In genomic region chr4:86391176-86391575, GRCm38 (mm10) we compare ENCODE assay signal across 21 mouse cellular contexts.
DNase-seq lines count a peak whose midpoint lies in the region; ATAC-seq lines count a peak whose summit lies in the region.
"Had no signal": no experiment of that assay in that cellular context is flagged by ENCODE, and none has a peak within 500 bp of the region (broad histone marks: within the 10 kb centered on the region; RNA-seq: fewer than 3 reads in every experiment).

No protein-coding gene starts in this region.

- H3K36me3 ChIP-seq in heart, embryonic 11.5 days (ENCODE audit: control insufficient read depth, insufficient read depth, low read length) = no peaks in the 10 kb centered on the region
- no peaks in the 10 kb centered on the region for H3K36me3 ChIP-seq in heart, embryonic 14.5 days (ENCODE audit: control insufficient read depth, insufficient read depth, low read length)
- H3K36me3 ChIP-seq: embryonic facial prominence, embryonic 15.5 days; forebrain, embryonic 10.5 days; hindbrain, embryonic 15.5 days had no signal

- H3K4me2 ChIP-seq in heart, embryonic 11.5 days = no peak overlapping the region
- H3K4me2 ChIP-seq in heart, embryonic 14.5 days (ENCODE audit: low read length) = 0 out of 2 replicates have a peak overlapping the region, but pooled peaks have one; percentile 14
- H3K4me2 ChIP-seq: embryonic facial prominence, embryonic 15.5 days; hindbrain, embryonic 15.5 days had no signal

- peak overlapping the region; percentile 62 for H3K27ac ChIP-seq in heart, embryonic 11.5 days (ENCODE audit: low read depth, low read length)
- peak overlapping the region; percentile 87 to 97 for H3K27ac ChIP-seq in heart, embryonic 14.5 days (replicated peaks in 1 of 2; ENCODE audit: control insufficient read depth in 1 of 2, insufficient read depth in 1 of 2, low read depth in 2 of 2, low read length in 2 of 2)
- H3K27ac ChIP-seq: embryonic facial prominence, embryonic 15.5 days; forebrain, embryonic 10.5 days; gastrocnemius, adult 2 months; hindbrain, embryonic 15.5 days had no signal

- no peaks in the 10 kb centered on the region for H3K27me3 ChIP-seq in heart, embryonic 11.5 days (ENCODE audit: control insufficient read depth, insufficient read depth, low read length)
- H3K27me3 ChIP-seq in heart, embryonic 14.5 days (ENCODE audit: control insufficient read depth, insufficient read depth, low read length) = no peaks in the 10 kb centered on the region
- H3K27me3 ChIP-seq: embryonic facial prominence, embryonic 15.5 days; hindbrain, embryonic 15.5 days had no signal

- WGBS in heart, embryonic 11.5 days (ENCODE audit: insufficient replicate concordance) = 32% methylated on average over 3 of the region's 3 CpGs
- 14% methylated on average over 3 of the region's 3 CpGs for WGBS in heart, embryonic 14.5 days

- H3K9me3 ChIP-seq in heart, embryonic 11.5 days (replicated peaks; ENCODE audit: control insufficient read depth, low read length) = no peaks in the 10 kb centered on the region
- no peaks in the 10 kb centered on the region for H3K9me3 ChIP-seq in heart, embryonic 14.5 days (ENCODE audit: control insufficient read depth, low read length)
- H3K9me3 ChIP-seq: embryonic facial prominence, embryonic 15.5 days; forebrain, embryonic 10.5 days; hindbrain, embryonic 15.5 days had no signal

- ATAC-seq in heart, embryonic 11.5 days (replicated peaks; ENCODE audit: insufficient number of reproducible peaks, low FRiP score, low TSS enrichment) = peak; percentile 26; the same call in 1 of the 2 replicates
- ATAC-seq in heart, embryonic 14.5 days (ENCODE audit: insufficient number of reproducible peaks, insufficient read depth, low FRiP score, low read depth) = peak; percentile 86
- ATAC-seq: activated CD4-positive, CD25-positive, alpha-beta regulatory T cell, adult 4 months; forebrain, embryonic 14.5 days; intestine, postnatal 0 days had no signal

- H3K9ac ChIP-seq in heart, embryonic 11.5 days (ENCODE audit: low read depth, low read length) = no peak overlapping the region
- H3K9ac ChIP-seq in heart, embryonic 14.5 days (ENCODE audit: low read length) = no peak overlapping the region
- H3K9ac ChIP-seq: embryonic facial prominence, embryonic 15.5 days; hindbrain, embryonic 15.5 days had no signal

- peak; percentile 81 for DNase-seq in heart, adult 11 months
- no peak for DNase-seq in heart, postnatal 36 days
- peak; percentile 49 to 56 for DNase-seq in heart, postnatal 10 days
- DNase-seq in spleen, postnatal 10 days (ENCODE audit: low spot score in 2 of 2) = no peak
- DNase-seq in embryo, embryonic 11 days = no peak
- DNase-seq: adrenal gland, postnatal 14 days; cerebellum, adult 11-12 months; cerebellum, adult 9-10 months; cerebellum, postnatal 25 days; gastrocnemius, adult 2 months; gastrocnemius, postnatal 25 days; kidney, adult 8-10 months had no signal

- intact Hi-C loops in heart, postnatal 36 days (cut with DNase I) = loop anchor here (10.0 kb wide), 1 partner anchor 456 kb away; no protein-coding TSS in a partner anchor
- intact Hi-C loops in heart, postnatal 10 days (cut with DNase I) = loop anchor here (5.0 kb wide), 1 partner anchor 79 kb away; no protein-coding TSS in a partner anchor

- no peaks in the 10 kb centered on the region for H3K4me1 ChIP-seq in heart, embryonic 11.5 days (ENCODE audit: control insufficient read depth, insufficient read depth, low read length)
- H3K4me1 ChIP-seq in heart, embryonic 14.5 days (ENCODE audit: control insufficient read depth in 2 of 2, insufficient read depth in 2 of 2, low read length in 2 of 2) = peaks cover 15 to 16% of the 10 kb centered on the region in 2 experiments
- H3K4me1 ChIP-seq: embryonic facial prominence, embryonic 15.5 days; forebrain, embryonic 10.5 days; hindbrain, embryonic 15.5 days had no signal

- no peak overlapping the region for H3K4me3 ChIP-seq in heart, embryonic 11.5 days (ENCODE audit: low read depth, low read length)
- H3K4me3 ChIP-seq in heart, embryonic 14.5 days (ENCODE audit: control insufficient read depth in 1 of 2, insufficient read depth in 1 of 2, low read depth in 1 of 2, low read length in 2 of 2) = no peak overlapping the region
- H3K4me3 ChIP-seq: embryonic facial prominence, embryonic 15.5 days; erythroblast, embryonic 14.5 days; forebrain, embryonic 10.5 days; gastrocnemius, adult 2 months; hindbrain, embryonic 15.5 days had no signal

Comparison
In these comparisons a context has a peak if more than half of its experiments do, and no peak if none do; other contexts are left out.
1. DNase-seq: peak in heart, adult 11 months (single experiment) and heart, postnatal 10 days (2 of 2); none in heart, postnatal 36 days (0 of 2), spleen, postnatal 10 days (0 of 2) and embryo, embryonic 11 days (single experiment).